In genomic region chr19:40476491-40476890, GRCm38 (mm10) we compare ENCODE assay signal across 24 mouse cellular contexts. TPM values are rescaled to one million over a fixed set of nuclear protein-coding genes. Genes with fewer than 3 reads are reported as not detected.
DNase-seq lines count a peak whose midpoint lies in the region; ATAC-seq and TF ChIP-seq lines count a peak whose summit lies in the region.
"Had no signal": no experiment of that assay in that cellular context is flagged by ENCODE, and none has a peak within 500 bp of the region (broad histone marks: within the 10 kb centered on the region; RNA-seq: fewer than 3 reads in every experiment).

No protein-coding gene starts in this region.

- intact Hi-C loops in heart, postnatal 36 days (cut with DNase I) = loop anchor here (5.0 kb wide), 1 partner anchor 36 kb away; the partner anchor contains the start of gene Sorbs1

- H3K9me3 ChIP-seq in heart, embryonic 15.5 days (replicated peaks) = no peaks in the 10 kb centered on the region
- H3K9me3 ChIP-seq: heart, embryonic 10.5 days; hindbrain, embryonic 15.5 days; liver, embryonic 13.5 days; megakaryocyte, embryonic 14.5 days; midbrain, embryonic 13.5 days; neural tube, embryonic 12.5 days had no signal

- H3K27ac ChIP-seq in heart, embryonic 15.5 days = peak overlapping the region; percentile 78
- peak overlapping the region; percentile 64 for H3K27ac ChIP-seq in brown adipose tissue, adult 24 weeks (replicated peaks; ENCODE audit: low read depth, low read length)
- H3K27ac ChIP-seq: hindbrain, embryonic 15.5 days; liver, embryonic 13.5 days; midbrain, embryonic 13.5 days; neural tube, embryonic 12.5 days had no signal

- H3K4me2 ChIP-seq in heart, embryonic 15.5 days = no peak overlapping the region
- H3K4me2 ChIP-seq in myocyte (ENCODE audit: low read depth) = no peak overlapping the region
- H3K4me2 ChIP-seq: hindbrain, embryonic 15.5 days; liver, embryonic 13.5 days; lung, embryonic 14.5 days; midbrain, embryonic 13.5 days; neural tube, embryonic 12.5 days had no signal

- peaks cover 13% of the 10 kb centered on the region for H3K79me2 ChIP-seq in myocyte (ENCODE audit: control insufficient read depth, insufficient read depth)

- H3K27me3 ChIP-seq in heart, embryonic 15.5 days = no peaks in the 10 kb centered on the region
- H3K27me3 ChIP-seq in myocyte (ENCODE audit: control insufficient read depth, insufficient read depth, insufficient read length) = no peaks in the 10 kb centered on the region
- H3K27me3 ChIP-seq: hindbrain, embryonic 15.5 days; liver, embryonic 13.5 days; midbrain, embryonic 13.5 days; neural tube, embryonic 12.5 days had no signal

- H3K4me3 ChIP-seq in heart, embryonic 15.5 days = no peak overlapping the region
- H3K4me3 ChIP-seq in brown adipose tissue, adult 24 weeks (ENCODE audit: insufficient read depth, low read depth, low read length) = no peak overlapping the region
- no peak overlapping the region for H3K4me3 ChIP-seq in myocyte
- H3K4me3 ChIP-seq: heart, embryonic 10.5 days; hindbrain, embryonic 15.5 days; liver, embryonic 13.5 days; megakaryocyte, embryonic 14.5 days; midbrain, embryonic 13.5 days; neural tube, embryonic 12.5 days had no signal

- no peak overlapping the region for H3K9ac ChIP-seq in heart, embryonic 15.5 days
- H3K9ac ChIP-seq: hindbrain, embryonic 15.5 days; liver, embryonic 13.5 days; lung, embryonic 14.5 days; midbrain, embryonic 13.5 days; neural tube, embryonic 12.5 days had no signal

- ATAC-seq in heart, embryonic 15.5 days (replicated peaks; ENCODE audit: insufficient number of reproducible peaks, insufficient read depth, low FRiP score, low read depth) = no peak
- no peak for ATAC-seq in megakaryocyte progenitor cell, adult 5-6 weeks (replicated peaks; ENCODE audit: poor library complexity)
- ATAC-seq: forebrain, embryonic 16.5 days; midbrain, embryonic 13.5 days had no signal

- H3ac ChIP-seq in myocyte (ENCODE audit: control insufficient read depth, insufficient read length) = no peak overlapping the region

- no peak for DNase-seq in heart, postnatal 36 days
- DNase-seq in 3134 (ENCODE audit: extremely low read depth, insufficient read length, low spot score) = peak; percentile 28
- DNase-seq in kidney, postnatal 25 days = no peak
- DNase-seq in c-Kit-positive CD71-positive TER-119-positive erythroid progenitor cells, embryonic 14.5 days (ENCODE audit: low spot score) = no peak
- DNase-seq: adrenal gland, postnatal 10 days; cerebellum, adult 8-10 months; cerebellum, postnatal 36 days; gastrocnemius, postnatal 25 days; heart, postnatal 4 days; liver, embryonic 13.5 days; lung, embryonic 14.5 days; retina, postnatal 1 day; thymus, adult 18-20 months; thymus, postnatal 36 days had no signal

- no peak for TF ChIP-seq POLR2A in myocyte (IDR thresholded peaks at IDR 0.05; ENCODE audit: insufficient read length, low read depth)

- no peaks in the 10 kb centered on the region for H3K36me3 ChIP-seq in heart, embryonic 15.5 days
- H3K36me3 ChIP-seq in myocyte (ENCODE audit: control insufficient read depth, insufficient read depth) = no peaks in the 10 kb centered on the region
- H3K36me3 ChIP-seq: heart, embryonic 10.5 days; hindbrain, embryonic 15.5 days; liver, embryonic 13.5 days; midbrain, embryonic 13.5 days; neural tube, embryonic 12.5 days had no signal

- peaks cover 59% of the 10 kb centered on the region for H3K4me1 ChIP-seq in heart, embryonic 15.5 days (replicated peaks)
- peaks cover 48% of the 10 kb centered on the region for H3K4me1 ChIP-seq in brown adipose tissue, adult 24 weeks (ENCODE audit: control insufficient read depth, insufficient read depth, insufficient read length, low read length)

- 81% methylated on average over 4 of the region's 4 CpGs for WGBS in heart, embryonic 15.5 days

TF ChIP-seq in myocyte, 11 proteins besides CTCF, POLR2A, EP300 and RAD21:
- no peak for TF ChIP-seq MYOG (IDR thresholded peaks at IDR 0.05; ENCODE audit: control insufficient read depth in 1 of 3, insufficient read depth in 1 of 3, insufficient read length in 2 of 3, low read depth in 2 of 3)
- peak in 2 of 3 experiments; percentile 6 to 16 for TF ChIP-seq MYOD1 (IDR thresholded peaks at IDR 0.05; ENCODE audit: control insufficient read depth in 1 of 3, insufficient read length in 2 of 3, low read depth in 2 of 3)

RNA-seq across cellular contexts. Expression of gene Sorbs1, which starts 37.1 kb away (rescaled TPM):
- polyA plus RNA-seq in heart, embryonic 15.5 days (2015; fragmentation: Nextera tagmentation; extraction: Ambion mirVana) = 103 and 126 TPM in 2 replicates
- 100 to 1,000 TPM; 766 to 844 TPM for total RNA-seq in heart, postnatal 36 days (2021)
- 254 and 431 TPM in 2 replicates for polyA plus RNA-seq in brown adipose tissue, adult 24 weeks (2012; ENCODE audit: insufficient read depth, insufficient read length, missing spikeins)
- 38.8 TPM for polyA plus RNA-seq in myocyte (2012; fragmentation: generic; extraction: Trizol)
- total RNA-seq in megakaryocyte progenitor cell, adult 5-6 weeks (2015) = 2.5 and 3.3 TPM in 2 replicates
- 0.42 and 8.7 TPM in 2 replicates for total RNA-seq in megakaryocyte progenitor cell, adult 5-6 weeks (2017)
